Mouse (Mus musculus) layer of hippocampus, adult 18-20 months (tissue): ENCODE results near the gene Ptch1. TPM values are rescaled to one million over a fixed set of nuclear protein-coding genes. Genes with fewer than 3 reads are reported as not detected.

ENCODE experiments used
- DNase-seq, 2 experiments: peaks; one replicate each; pipeline ENCODE4 v3.0.0; 2022; ENCODE audit warnings: low spot score in 2 of 2
- total RNA-seq, 2 experiments: library from RNA; stranded (reverse); gene quantifications; 2 replicates each; pipeline ENCODE4 v1.2.3; 2021

The Ptch1 gene
- total RNA-seq, 2 experiments from 2014 or later, result 43.0 to 50.2 TPM

GRCm38 (mm10) chr13:63563781-63564625, 9.4 kb downstream of the Ptch1 start:
- DNase-seq, result peak in 1 of 2 experiments; percentile 40

GRCm38 (mm10) chr13:63562972-63563780, 10.2 kb downstream of the Ptch1 start:
- peak; percentile 45 to 67 for DNase-seq

- no peak for DNase-seq
These were observed 11.0 kb downstream of the Ptch1 start for GRCm38 (mm10) chr13:63562141-63562971.

- no peak for DNase-seq
These were observed 15.0 kb downstream of the Ptch1 start for GRCm38 (mm10) chr13:63558297-63558890.

- no peak for DNase-seq
These were observed 17.0 kb downstream of the Ptch1 start for GRCm38 (mm10) chr13:63556431-63556830.

- DNase-seq, result no peak
These were observed 17.5 kb downstream of the Ptch1 start for GRCm38 (mm10) chr13:63555885-63556284.

GRCm38 (mm10) chr13:63554569-63554968, 18.8 kb downstream of the Ptch1 start:
- no peak for DNase-seq

- no peak for DNase-seq
These were observed 20.0 kb downstream of the Ptch1 start for GRCm38 (mm10) chr13:63553436-63553835.

- peak; percentile 76 to 88 for DNase-seq
These were observed 21.0 kb downstream of the Ptch1 start for GRCm38 (mm10) chr13:63552291-63552932.

- no peak for DNase-seq
These were observed 21.7 kb downstream of the Ptch1 start for GRCm38 (mm10) chr13:63551552-63552290.

GRCm38 (mm10) chr13:63550367-63550766, 23.0 kb downstream of the Ptch1 start:
- DNase-seq, result no peak

- DNase-seq, result peak in 1 of 2 experiments; percentile 31
These were observed 24.2 kb downstream of the Ptch1 start for GRCm38 (mm10) chr13:63549210-63549609.

- DNase-seq, result no peak
These were observed 24.8 kb downstream of the Ptch1 start for GRCm38 (mm10) chr13:63548571-63548970.

GRCm38 (mm10) chr13:63545291-63545690, 28.1 kb downstream of the Ptch1 start:
- no peak for DNase-seq

GRCm38 (mm10) chr13:63544967-63545253, 28.5 kb downstream of the Ptch1 start:
- no peak for DNase-seq

- no peak for DNase-seq
These were observed 29.1 kb downstream of the Ptch1 start for GRCm38 (mm10) chr13:63544119-63544966.

- no peak for DNase-seq
These were observed 29.9 kb downstream of the Ptch1 start for GRCm38 (mm10) chr13:63543459-63543858.

GRCm38 (mm10) chr13:63542796-63543384, 30.5 kb downstream of the Ptch1 start:
- DNase-seq, result no peak
